Mouse (Mus musculus) retina, embryonic 14.5 days (tissue): ENCODE results near the gene Spag6.
A peak's percentile ranks its signal among the peaks of the same experiment; 100 is the strongest.

Source experiments
- DNase-seq: peaks from one replicate; pipeline ENCODE4 v3.0.0-alpha.2; 2015; ENCODE audit warnings: low spot score

Gene Spag6

DNA sequence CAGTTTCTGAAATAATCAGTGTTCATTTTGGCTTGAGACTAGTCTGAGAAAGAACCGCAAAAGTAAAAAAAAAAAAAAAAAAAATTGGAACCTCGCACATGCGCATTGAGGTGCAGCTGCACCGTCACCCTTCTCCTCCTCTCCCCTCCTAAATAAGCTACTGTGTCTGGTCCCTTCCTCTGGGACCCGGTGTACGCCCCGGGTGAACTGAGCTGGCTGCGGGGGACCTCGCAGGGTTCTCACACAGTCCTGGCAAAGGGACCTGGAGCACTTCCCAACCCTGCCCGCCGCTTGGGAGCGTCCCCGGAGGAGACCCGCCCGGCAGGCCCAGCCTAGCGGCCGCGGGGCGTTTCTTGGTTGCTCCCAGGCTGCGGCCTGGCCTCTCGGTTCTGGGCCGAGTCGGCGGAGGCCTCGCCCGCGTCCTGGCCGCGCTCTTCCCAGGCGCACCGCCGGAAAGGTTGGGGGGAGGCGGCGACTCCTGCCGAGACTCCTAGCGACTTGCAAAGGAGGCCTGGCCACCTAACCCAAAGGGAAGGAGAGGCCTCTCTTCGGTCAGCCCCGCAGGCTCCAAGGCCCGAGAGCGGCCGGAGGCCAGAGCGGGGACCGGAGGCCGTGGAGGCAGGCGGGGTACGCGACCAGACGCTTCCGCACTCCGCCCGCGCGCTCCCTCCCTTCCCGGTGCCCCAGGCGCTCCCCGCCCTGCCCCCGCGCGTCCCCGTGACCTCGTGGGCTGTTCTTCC is at the start of gene Spag6:
TSS of gene Spag6 (plus strand) at position 162 of the 740 bp plus-strand sequence.
- DNase-seq: peak; percentile 81

DNA sequence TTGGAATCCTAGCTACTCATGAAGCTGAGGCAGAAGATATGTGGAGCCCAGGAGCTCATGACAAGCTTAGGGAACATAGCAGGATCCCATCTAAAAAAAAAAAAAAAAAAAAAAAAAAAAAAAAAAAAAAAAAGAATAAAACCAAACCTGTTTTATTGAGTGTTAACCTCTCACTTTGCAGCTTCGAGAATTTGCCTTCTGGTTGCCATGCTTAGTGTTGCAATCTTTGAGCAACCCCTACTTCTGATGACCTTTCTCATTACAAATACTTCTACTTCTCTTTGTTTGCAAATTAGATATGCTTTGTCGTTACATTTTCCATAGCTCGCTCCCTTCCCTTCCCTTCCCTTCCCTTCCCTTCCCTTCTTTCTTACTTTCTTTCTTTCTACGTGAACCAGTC is 45.3 kb upstream of the Spag6 start:
- DNase-seq: no peak

DNA sequence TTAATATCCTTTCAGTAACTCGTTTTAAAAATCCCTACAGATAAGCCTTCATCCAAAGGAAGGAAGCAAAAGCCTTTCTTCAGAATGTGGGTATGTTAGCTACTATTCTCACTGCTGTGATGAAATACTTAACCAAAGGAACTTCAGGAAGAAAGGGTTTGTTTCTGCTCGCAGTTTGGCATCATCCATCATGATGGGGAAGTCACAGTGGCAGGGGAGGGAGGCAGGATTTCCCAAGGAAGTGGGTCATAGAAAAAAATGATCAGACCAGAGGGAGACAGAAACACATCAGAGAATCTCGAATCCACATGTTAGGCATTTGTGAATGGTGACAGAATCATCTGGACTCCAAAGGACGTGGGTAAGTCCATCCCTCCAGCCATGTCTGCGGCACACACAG is 39.0 kb upstream of the Spag6 start:
- DNase-seq: no peak

DNA sequence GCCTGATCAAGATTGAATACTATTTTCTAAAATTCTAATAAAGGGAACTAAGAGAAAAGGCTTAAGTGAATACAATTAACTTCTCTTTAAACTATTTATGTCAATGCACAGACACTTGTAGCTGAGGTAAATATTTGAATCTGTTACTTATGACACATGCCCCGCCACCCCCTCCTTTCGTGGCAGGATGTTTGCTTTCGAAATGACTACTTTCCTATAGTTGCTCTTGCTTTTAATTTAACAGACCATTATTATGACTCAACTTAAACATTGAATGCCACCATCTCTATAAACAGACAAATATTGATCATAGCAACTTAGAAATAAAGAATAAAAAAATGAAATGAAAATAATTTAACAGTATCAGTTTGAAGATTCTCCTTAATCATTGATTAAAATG is 29.8 kb upstream of the Spag6 start:
- no peak for DNase-seq

DNA sequence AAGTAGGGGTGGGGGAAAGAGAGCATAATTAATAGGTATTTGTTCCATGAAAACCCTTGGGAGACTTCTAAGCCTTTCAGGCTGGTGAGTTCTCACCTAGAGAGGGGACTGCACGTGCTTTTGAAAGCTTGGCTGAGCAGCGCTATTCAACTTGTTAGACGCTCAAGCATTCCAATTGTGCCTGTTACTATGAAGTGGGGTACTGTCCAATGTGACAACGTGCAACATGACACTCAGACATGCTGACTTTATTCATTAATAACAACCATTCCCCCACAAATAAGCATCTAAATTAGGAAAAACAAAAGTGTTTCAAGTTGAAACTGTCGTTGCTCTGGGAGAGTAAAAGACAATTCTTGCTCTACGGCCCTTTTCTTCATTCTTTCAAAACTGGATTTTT is 22.8 kb upstream of the Spag6 start:
- peak; percentile 53 for DNase-seq

DNA sequence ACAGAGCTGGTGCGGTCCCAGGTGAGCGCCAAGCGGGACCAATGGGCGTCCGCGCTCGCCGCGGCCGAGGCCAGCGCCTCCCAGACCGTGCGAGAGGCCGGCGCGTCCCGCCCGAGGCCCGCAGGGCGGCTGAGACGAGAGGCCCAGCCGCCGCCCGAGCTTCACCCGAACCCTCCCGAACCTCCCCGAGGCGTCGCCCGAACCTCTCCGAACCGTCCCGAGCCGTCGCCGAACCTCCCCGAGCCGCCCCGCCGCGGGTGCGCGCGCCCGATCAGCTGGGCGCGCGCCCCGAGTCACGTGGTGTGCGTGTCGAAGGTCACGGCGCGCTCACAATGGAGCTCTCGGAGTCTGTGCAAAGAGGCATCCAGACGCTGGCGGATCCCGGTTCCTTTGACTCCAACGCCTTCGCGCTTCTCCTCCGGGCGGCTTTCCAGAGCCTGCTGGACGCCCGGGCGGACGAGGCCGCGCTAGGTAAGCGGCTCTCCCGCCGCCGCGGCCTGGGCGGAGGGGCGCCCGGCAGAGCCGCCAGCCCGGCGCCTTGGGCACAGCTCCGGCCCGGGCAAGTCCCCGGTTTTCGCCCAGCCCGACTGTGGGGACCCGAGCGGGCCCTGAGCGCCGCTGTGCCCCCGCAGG is 21.6 kb upstream of the Spag6 start, which contains the start of gene Commd3:
TSS of gene Commd3 (plus strand) at position 252 of the 633 bp plus-strand sequence.
- peak; percentile 86 for DNase-seq

DNA sequence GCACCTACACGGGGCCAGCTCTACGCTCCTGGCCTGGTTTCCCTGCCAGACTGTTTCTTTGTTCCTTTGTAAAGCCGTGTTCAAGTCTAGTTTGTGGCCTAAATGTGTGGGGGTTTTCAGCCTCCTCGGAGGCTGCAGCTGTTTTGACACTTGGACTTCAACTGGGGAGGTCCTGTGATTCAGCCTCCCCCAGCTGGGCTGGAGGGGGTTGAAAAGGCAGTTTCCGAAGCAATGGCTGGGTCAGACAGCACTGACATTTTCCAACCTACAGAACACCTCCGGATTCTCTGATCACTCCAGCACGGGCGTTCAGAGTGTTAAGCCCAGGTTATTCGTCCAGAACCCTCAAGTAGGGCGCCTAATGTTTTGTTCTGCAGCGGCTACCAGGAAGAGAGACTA is 21.1 kb upstream of the Spag6 start:
- DNase-seq: no peak

DNA sequence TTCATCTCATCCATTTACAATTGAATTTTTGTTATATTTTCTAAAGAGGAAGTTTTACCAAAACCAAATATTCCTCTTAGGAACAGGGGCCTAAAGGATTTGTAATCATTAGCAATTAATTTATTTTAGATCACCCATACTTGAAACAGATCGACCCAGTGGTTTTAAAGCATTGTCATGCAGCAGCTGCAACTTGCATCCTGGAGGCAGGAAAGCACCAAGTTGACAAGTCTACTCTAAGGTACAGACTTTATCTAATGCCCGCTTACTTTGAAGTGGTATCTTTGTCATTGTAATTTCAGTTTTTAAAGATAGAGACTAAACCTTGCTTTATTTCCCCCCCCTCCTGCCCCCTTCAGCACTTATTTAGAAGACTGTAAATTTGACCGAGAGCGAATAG is 20.1 kb upstream of the Spag6 start:
- DNase-seq: peak; percentile 17

DNA sequence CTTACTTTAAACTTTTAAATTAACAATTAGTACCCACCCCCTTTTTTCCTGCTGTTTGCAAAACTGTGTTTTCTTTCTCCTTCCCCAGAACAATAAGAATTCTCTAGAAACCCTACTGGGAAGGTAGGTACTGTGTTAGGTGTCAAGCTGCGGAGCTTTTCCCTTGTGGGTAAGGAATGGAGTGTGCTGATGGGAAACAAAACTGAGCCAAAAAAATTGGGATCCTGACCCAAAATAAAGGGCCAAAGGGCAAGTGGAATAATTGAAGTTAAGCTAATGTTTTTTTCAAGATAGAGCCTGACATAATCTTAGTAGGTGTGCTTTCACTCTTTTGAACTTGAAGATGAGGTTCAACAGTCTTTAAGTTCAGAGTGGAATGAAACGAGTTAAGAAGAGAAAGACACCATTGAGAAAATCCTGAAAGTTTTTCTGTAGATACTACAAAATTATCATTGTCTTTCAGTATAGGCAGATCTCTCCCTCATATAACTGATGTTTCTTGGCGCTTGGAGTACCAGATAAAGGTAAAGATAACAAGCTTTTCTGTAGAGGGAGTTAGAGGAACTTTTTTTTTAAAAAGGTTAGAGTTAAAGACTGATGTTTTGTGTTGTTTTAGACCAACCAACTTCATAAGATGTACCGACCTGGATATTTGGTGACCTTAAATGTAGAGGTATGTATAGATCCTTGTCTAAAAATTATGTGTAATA is 19.5 kb upstream of the Spag6 start:
- DNase-seq: peak; percentile 5

DNA sequence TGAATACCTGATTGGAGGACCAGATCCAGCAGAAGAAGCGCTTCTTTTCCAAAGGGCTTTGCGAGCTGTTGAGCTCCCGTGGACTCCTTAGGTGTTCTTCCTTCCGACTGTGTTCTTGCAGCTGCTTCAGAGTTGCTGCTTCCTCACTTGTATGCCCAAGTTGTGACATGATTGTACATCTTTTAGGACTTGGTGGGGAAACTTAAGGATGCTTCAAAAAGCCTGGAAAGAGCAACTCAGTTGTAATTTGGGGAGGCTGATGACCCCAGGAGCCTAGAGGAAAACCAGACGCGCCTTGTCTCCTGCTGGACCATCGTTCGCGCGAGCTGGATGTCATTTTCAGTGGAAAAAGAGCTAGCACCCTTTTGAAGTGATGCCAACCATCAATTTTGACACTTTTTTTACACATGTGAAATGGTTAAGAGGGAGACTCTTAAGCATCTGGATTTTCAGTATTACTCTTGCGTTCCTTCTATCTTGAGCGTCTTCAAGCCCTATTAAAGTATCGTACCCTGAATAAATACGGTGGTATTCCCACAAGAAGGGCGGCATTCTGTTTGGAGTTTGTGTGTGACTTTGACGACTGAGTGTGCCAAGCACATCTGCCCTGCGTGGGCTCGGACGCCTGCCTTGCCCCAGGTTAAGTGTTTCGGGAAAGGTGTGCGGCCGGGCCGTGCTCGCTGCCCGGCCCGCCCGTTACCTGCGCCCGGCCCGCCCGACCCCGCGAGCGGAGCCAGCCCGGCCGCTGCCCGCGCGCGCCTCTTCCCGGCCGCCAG is 18.0 kb upstream of the Spag6 start:
- DNase-seq: peak; percentile 35

DNA sequence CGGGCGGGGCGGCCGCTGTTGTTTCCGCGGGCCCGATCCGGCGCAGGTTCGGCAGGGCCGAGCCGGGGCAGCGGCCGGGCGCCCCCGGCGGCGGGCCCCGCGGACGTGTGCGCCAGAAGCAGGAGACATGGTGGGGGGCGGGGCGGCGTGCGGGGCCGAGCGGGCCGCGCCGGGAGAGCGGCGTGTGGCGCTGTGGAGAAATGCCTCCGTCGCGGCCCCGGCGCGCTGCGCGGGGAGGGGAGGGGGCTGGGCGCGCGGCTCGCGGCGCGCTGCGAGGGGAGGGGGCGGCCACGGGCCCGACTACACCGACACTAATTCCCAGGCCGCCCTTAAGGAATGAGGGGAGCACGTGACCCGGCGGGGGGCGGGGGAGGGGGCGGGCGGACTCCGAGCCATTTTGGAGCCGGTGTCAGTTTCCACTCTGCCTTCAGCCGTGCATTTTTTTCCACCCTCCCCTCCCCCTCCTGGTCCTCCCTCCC is 17.3 kb upstream of the Spag6 start:
- DNase-seq: peak; percentile 85

DNA sequence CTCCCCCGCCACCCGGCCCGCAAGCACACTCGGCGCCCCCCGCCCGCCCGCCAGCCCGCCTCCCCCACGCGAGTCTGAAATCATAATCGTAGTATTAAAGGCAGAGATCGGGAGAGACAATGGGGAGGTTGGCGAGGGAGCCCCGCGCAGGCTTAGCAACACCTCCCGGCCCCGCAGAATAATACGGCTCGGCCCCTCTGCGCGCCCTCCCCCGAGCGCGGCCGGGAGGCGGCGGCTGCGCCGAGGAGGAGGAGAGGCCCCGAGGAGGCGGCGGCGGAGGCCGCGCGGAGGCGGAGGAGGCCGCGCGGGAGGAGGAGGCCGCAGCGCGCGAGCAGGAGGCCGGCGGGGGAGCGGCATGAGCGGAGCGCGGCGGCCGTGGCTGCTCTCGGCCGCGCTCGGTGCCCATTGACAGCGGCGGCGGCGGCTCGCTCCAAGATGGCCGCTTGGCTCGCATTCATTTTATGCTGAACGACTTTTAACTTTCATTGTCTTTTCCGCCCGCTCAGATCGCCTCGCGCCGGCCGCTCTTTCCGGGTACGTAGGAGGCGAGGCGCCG is 16.8 kb upstream of the Spag6 start, which contains the start of gene Bmi1:
TSS of gene Bmi1 (plus strand) at position 83 of the 556 bp plus-strand sequence.
- peak; percentile 77 for DNase-seq

DNA sequence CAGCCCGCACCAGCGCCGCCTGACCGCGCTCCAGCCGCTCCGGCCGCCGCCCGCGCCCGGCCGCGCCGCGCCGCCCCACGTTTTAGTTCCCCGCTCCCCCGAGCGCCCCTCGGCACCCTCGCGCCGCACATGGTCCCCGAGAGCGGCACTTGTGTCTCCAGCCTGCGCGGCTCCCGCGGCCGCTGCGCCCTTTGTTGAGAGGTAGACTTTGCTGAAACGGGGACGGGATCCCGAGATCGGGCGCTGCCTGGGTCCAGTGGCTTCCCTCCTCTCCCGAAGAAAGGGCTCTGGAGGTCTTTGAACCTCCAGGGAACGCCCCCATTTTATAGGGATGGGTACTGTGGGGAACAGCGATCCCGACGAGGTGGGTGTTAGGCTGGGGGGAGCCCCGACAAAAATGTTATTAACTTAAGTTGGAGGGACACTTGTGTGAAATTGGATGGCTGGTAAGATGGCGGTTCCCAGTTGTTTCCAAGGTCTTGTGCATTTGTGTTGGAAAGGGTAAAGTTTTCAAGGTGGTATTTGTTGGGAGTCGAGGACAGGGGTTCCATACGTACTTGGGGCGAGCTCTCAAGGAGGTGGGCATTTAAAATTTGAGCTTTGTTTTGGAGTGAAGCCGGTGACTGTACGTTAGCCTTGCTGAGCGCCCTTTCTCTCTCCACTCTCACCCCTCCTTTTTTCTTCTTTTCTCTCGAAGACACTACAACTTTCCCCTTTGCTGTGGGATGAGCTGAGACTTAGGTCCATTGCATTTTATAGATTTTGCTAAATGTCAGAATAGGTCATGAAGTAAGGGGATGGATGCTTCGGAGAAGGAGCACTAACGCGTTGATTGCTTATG is 16.0 kb upstream of the Spag6 start:
- DNase-seq: peak; percentile 58

DNA sequence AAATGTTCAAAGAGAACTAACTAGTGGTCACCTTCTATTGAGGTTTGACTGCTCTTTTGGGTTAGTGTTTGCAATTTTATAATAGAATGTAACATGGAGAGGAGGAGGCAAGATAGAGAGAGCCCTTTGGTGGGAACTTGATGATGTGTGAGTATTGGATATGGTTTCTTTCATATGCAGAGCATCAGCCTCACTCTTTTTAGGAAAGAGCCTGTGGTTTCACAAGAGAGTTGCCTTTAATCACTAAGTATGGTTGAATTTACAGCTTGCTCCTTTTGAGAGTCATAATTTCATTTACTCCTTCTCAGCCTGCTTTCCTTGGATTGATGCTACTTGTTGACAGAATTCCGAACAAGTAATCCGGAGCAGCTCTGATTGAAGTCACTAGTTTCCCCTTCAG is 14.1 kb upstream of the Spag6 start:
- DNase-seq: no peak

DNA sequence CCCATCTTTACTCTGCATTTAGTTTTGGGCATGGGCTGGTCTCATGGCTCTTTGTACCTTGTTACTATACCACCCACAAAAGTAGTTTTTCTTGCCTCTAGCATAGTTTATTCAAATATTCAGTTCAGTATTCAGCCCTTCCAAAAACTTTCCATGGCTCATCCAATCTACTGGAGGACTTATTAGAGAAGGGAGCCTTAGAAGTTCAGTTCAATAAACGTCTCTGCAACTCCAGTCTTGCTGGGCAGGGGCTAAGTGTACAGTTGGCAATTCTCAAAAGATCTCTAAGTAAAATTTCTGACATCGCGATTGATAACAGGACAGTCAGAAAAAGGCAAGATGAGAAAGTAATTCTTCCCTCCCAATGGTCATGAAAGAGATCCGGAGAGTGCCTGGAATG is 13.3 kb upstream of the Spag6 start:
- no peak for DNase-seq

DNA sequence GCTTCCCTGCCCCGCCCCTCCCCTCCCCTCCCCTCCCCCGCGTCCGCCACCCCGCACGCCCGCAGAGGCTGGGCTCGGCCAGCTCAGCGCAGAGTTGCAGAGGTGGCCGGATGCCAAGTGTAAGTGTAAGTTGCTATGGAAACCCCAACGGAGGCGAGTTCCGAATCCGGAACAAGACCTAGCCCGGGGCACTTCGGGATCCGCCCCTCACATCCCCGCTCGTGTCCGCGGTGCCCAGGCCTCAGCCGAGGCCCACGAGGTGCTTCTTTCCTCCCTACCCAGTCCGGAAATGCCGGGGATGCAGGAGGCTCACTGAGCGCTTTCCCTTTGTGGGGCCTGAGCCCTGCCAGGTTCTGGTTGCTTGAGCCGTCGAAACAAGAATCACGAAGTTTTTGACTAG is 12.9 kb upstream of the Spag6 start:
- DNase-seq: no peak

DNA sequence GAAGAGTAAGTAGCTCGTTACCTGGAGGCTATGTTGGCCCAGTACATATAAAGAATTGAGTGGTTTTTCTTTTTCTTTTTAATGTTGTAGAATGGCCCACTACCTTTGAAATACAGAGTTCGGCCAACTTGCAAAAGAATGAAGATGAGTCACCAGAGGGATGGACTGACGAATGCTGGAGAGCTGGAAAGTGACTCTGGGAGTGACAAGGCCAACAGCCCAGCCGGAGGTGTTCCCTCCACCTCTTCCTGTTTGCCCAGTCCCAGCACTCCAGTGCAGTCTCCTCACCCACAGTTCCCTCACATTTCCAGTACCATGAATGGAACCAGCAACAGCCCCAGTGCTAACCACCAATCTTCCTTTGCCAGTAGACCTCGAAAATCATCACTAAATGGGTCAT is 9.8 kb upstream of the Spag6 start:
- no peak for DNase-seq

DNA sequence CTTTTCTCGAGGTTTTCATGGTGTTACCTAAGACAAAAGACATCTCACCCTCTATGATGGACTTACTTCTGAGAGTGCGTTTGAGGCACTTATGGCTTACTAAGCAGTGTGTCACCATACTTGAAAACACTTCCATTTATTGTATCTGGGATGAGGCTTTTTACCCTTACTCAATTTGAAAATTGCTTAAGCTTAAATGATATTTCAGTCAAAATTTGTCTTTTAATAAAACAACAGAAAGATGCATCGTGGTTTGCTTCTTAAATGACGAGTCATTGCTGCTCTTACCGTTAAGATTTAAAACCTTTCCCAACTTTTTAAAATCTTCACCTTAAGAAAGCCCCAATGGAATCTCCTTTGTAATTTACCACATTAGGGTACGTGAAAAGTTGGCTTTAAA is 7.4 kb upstream of the Spag6 start:
- no peak for DNase-seq

DNA sequence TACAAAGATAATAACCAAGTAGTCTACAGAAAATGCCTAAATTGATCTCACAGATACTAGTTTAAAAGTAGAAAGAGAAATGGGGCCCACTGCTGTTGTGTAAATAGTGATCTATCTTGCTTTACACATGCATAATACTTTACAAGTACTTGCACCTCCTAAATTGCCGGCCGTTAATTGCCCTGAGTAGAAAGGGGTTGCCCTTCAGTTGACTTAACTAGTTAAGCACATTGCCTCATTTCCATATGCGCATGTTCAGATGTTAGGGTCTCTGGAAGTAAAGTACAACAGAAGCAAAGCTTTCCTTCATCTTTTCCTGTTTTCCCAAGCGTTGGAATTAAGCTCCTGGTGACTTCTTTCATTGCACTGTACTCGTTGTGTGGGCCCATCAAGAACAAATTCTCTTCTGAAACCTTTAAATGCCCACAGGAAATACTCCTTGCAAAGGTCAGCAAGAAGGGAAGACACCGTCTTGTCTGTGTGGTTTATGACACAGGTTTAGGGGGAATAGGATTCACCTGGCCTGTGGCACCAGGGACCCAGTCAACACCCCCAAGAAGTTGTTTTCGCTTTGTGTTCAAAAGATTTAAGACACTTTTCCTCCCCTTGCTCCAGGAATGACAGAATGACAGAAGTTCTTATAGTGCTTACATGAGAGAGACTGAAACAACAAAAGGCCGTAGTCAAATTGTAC is 6.9 kb upstream of the Spag6 start:
- no peak for DNase-seq

DNA sequence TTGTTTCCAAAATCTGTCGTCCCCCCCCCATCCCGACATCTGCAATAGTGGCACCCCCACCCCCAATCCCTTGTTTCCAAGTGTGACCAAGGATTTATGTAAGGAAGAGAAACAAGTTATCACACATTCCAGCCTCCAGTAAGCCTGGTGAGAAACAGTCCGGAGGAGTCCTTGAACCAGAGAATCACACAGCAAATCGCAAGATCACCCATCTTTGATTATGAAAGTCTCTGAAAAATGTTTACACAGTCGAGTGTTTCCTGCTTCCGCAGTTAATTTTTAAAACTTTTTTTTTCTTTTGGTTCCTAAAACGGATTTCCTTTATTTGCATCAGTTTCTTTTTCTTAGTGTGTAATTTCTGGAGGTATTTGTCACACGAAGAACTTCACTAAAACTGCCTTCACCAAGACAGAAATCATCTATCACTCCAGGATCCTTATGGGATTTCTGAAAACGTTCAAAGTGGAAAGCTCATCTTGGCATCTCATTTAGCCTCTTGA is 6.1 kb upstream of the Spag6 start:
- no peak for DNase-seq
